Mouse (Mus musculus): ENCODE data around the gene Fubp1. TPM values are rescaled to one million over a fixed set of nuclear protein-coding genes. Genes with fewer than 3 reads are reported as not detected.
A peak's percentile ranks its signal among the peaks of the same experiment; 100 is the strongest.
"Not testable (repeated sequence)": the region's sequence is repeated elsewhere in the genome, so short reads cannot be mapped to it uniquely, and the experiment has no call there.

Gene Fubp1
- polyA plus RNA-seq, 1 experiment, result 53.4 TPM

DNA sequence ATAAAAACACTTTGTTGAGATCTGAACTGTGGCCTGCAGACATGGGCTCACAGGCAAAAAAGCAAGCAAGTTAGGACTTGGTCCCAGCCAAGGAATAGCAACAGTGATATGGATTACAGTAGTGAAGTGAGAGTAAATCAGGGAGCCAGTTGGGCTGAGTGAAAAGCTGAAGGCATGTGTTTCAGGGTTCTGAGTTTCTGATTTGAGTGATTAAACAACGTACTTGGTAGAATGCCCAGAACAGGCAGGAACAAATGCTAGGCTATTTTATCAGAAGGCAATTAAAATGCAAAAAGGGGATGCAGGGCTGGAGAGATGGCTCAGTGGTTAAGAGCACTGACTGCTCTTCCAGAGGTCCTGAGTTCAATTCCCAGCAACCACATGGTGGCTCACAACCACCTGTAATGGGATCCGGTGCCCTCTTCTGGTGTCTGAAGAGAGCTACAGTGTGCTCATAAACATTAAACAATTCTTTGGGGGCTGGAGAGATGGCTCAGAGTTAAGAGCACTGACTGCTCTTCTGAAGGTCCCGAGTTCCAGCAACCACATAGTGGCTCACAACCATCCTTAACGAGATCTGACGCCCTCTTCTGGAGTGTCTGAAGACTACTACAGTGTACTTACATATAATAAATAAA, 35.2 kb downstream of the Fubp1 start:
- TF ChIP-seq MAX (IDR thresholded peaks at IDR 0.05) (no peak), USF1 (IDR thresholded peaks at IDR 0.05; ENCODE audit: low read depth) (no peak), MYOD1 (IDR thresholded peaks at IDR 0.05; ENCODE audit: control insufficient read depth, insufficient read length, low read depth) (no peak), CTCF (IDR thresholded peaks at IDR 0.05; ENCODE audit: control insufficient read depth, insufficient read depth, insufficient read length) (no peak), FOSL1 (IDR thresholded peaks at IDR 0.05; ENCODE audit: insufficient read depth, low read length, poor library complexity, severe bottlenecking) (no peak), CEBPB (IDR thresholded peaks at IDR 0.05; ENCODE audit: low read depth) (no peak)
- Histone ChIP-seq H3K36me3 (ENCODE audit: control insufficient read depth, insufficient read depth) (peaks cover 37% of the 10 kb centered on the region), H3K27me3 (ENCODE audit: control insufficient read depth, insufficient read depth, insufficient read length) (no peaks in the 10 kb centered on the region), H3K79me3 (ENCODE audit: low read depth) (no peaks in the 10 kb centered on the region), H3K79me2 (ENCODE audit: control insufficient read depth, insufficient read depth) (no peaks in the 10 kb centered on the region), H3ac (ENCODE audit: control insufficient read depth, insufficient read length, low read depth) (no peak overlapping the region), H3K4me3 (ENCODE audit: insufficient read depth, poor library complexity, severe bottlenecking) (no peak overlapping the region)

DNA sequence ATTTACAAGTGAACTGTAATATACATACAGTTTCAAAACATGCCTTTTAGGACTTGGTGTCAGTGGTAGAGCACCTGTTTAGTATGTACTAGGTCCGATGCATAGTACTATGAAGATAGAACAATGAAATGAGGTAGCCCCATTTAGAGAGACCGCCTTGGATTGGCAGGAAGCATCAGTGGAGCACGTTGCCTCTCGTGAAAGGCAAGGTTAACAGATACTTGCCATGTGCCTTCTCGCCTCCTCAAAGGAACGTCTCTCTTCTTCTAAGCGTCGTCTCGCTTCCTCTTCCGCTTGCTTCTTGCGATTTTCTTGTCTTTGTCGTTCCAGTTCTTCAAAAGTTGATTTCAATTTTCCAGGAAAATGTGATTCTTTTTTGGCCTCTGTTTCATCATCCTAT, 37.5 kb downstream of the Fubp1 start:
- Histone ChIP-seq H3ac (ENCODE audit: control insufficient read depth, insufficient read length, low read depth) (no peak overlapping the region), H3K27me3 (ENCODE audit: control insufficient read depth, insufficient read depth, insufficient read length) (no peaks in the 10 kb centered on the region), H3K79me3 (ENCODE audit: low read depth) (no peaks in the 10 kb centered on the region), H3K79me2 (ENCODE audit: control insufficient read depth, insufficient read depth) (no peaks in the 10 kb centered on the region), H3K36me3 (ENCODE audit: control insufficient read depth, insufficient read depth) (peaks cover 39% of the 10 kb centered on the region), H3K4me3 (ENCODE audit: insufficient read depth, poor library complexity, severe bottlenecking) (no peak overlapping the region)
- no peak for TF ChIP-seq FOSL1 (IDR thresholded peaks at IDR 0.05; ENCODE audit: insufficient read depth, low read length, poor library complexity, severe bottlenecking)
- TF ChIP-seq USF1 (IDR thresholded peaks at IDR 0.05; ENCODE audit: low read depth), result no peak
- no peak for TF ChIP-seq MYOG (IDR thresholded peaks at IDR 0.05; ENCODE audit: control insufficient read depth, extremely low read depth, insufficient read length)
- no peak for TF ChIP-seq CTCF (IDR thresholded peaks at IDR 0.05; ENCODE audit: control insufficient read depth, insufficient read depth, insufficient read length)
- TF ChIP-seq CEBPB (IDR thresholded peaks at IDR 0.05; ENCODE audit: low read depth), result no peak
- no peak for TF ChIP-seq MYOD1 (IDR thresholded peaks at IDR 0.05; ENCODE audit: control insufficient read depth, insufficient read length, low read depth)
- TF ChIP-seq MAX (IDR thresholded peaks at IDR 0.05), result no peak

DNA sequence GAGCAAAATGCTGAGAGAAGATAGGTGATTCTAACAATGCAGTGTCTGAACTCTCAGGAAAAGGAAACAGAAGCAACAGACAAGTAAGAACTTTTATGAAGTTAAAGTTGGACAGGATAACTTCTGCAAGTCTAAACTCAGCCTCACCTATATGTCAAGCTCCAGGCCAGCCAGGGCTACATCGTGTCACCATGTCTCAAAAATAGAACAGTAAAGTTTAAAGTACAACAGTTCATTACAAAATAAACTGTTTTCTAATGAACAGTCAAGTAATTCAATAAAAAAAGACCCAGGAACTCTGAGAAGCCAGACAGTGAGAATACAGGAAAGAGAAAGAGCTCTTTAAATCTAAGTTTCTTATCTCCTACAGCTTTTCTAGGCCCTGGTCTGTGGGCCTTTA, 40.3 kb downstream of the Fubp1 start:
- H3K4me3 ChIP-seq (ENCODE audit: insufficient read depth, poor library complexity, severe bottlenecking), result no peak overlapping the region
- no peak for TF ChIP-seq MAX (IDR thresholded peaks at IDR 0.05)
- TF ChIP-seq USF1 (IDR thresholded peaks at IDR 0.05; ENCODE audit: low read depth), result no peak
- no peak for TF ChIP-seq MYOG (IDR thresholded peaks at IDR 0.05; ENCODE audit: control insufficient read depth, extremely low read depth, insufficient read length)
- no peak for TF ChIP-seq CEBPB (IDR thresholded peaks at IDR 0.05; ENCODE audit: low read depth)
- no peak for TF ChIP-seq CTCF (IDR thresholded peaks at IDR 0.05; ENCODE audit: control insufficient read depth, insufficient read depth, insufficient read length)
- no peak for TF ChIP-seq MYOD1 (IDR thresholded peaks at IDR 0.05; ENCODE audit: control insufficient read depth, insufficient read length, low read depth)
- TF ChIP-seq FOSL1 (IDR thresholded peaks at IDR 0.05; ENCODE audit: insufficient read depth, low read length, poor library complexity, severe bottlenecking), result no peak
- H3K79me3 ChIP-seq (ENCODE audit: low read depth), result no peaks in the 10 kb centered on the region
- H3K79me2 ChIP-seq (ENCODE audit: control insufficient read depth, insufficient read depth), result no peaks in the 10 kb centered on the region
- H3ac ChIP-seq (ENCODE audit: control insufficient read depth, insufficient read length, low read depth), result no peak overlapping the region
- peaks cover 46% of the 10 kb centered on the region for H3K36me3 ChIP-seq (ENCODE audit: control insufficient read depth, insufficient read depth)
- H3K27me3 ChIP-seq (ENCODE audit: control insufficient read depth, insufficient read depth, insufficient read length), result no peaks in the 10 kb centered on the region

DNA sequence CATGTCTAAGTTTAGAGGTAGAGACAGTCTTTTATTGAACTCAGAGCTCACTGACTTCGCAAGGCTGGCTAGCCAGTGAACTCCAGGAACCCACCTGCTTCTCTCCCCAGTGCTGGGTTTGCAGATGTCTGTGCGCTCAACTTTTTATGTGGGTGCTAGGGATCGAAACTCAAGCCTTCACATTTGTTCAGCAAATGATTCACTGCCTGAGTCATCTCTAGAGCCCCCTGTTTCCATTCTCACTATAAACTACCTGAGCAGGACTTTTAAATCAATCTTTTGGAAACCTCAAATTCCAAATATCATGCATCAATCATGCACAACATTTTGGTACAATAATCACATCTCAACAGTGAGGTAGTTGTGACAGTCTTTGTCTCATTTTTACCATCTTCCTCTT, 47.3 kb downstream of the Fubp1 start:
- H3K36me3 ChIP-seq (ENCODE audit: control insufficient read depth, insufficient read depth), result peaks cover 21% of the 10 kb centered on the region
- H3K79me3 ChIP-seq (ENCODE audit: low read depth), result peaks cover 16% of the 10 kb centered on the region
- no peaks in the 10 kb centered on the region for H3K27me3 ChIP-seq (ENCODE audit: control insufficient read depth, insufficient read depth, insufficient read length)
- H3K79me2 ChIP-seq (ENCODE audit: control insufficient read depth, insufficient read depth), result peaks cover 27% of the 10 kb centered on the region
- H3ac ChIP-seq (ENCODE audit: control insufficient read depth, insufficient read length, low read depth), result no peak overlapping the region
- TF ChIP-seq FOSL1 (IDR thresholded peaks at IDR 0.05; ENCODE audit: insufficient read depth, low read length, poor library complexity, severe bottlenecking) (no peak), MYOD1 (IDR thresholded peaks at IDR 0.05; ENCODE audit: control insufficient read depth, insufficient read length, low read depth) (no peak), MYOG (IDR thresholded peaks at IDR 0.05; ENCODE audit: control insufficient read depth, extremely low read depth, insufficient read length) (no peak), MAX (IDR thresholded peaks at IDR 0.05) (no peak), CEBPB (IDR thresholded peaks at IDR 0.05; ENCODE audit: low read depth) (no peak), CTCF (IDR thresholded peaks at IDR 0.05; ENCODE audit: control insufficient read depth, insufficient read depth, insufficient read length) (no peak), USF1 (IDR thresholded peaks at IDR 0.05; ENCODE audit: low read depth) (no peak)
- H3K4me3 ChIP-seq (ENCODE audit: insufficient read depth, poor library complexity, severe bottlenecking), result no peak overlapping the region

DNA sequence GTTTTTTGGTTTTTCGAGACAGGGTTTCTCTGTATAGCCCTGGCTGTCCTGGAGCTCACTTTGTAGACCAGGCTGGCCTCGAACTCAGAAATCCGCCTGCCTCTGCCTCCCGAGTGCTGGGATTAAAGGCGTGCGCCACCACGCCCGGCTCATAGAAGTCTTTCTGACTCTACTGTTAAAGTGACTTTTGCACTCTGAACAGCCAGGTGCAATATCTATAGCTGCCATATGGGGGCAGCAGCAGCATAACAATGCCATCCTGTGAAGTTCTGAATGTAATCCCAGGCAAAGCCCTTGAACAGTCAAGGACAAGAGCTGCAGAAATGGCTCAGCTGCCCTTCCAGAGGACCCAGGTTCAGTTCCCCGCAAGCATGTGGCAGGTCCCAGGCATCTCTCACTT, 49.2 kb downstream of the Fubp1 start:
- H3ac ChIP-seq (ENCODE audit: control insufficient read depth, insufficient read length, low read depth); H3K36me3 ChIP-seq (ENCODE audit: control insufficient read depth, insufficient read depth); H3K27me3 ChIP-seq (ENCODE audit: control insufficient read depth, insufficient read depth, insufficient read length); H3K4me3 ChIP-seq (ENCODE audit: insufficient read depth, poor library complexity, severe bottlenecking): not testable (repeated sequence)
- peaks cover 16% of the 10 kb centered on the region for H3K79me3 ChIP-seq (ENCODE audit: low read depth)
- TF ChIP-seq CTCF (IDR thresholded peaks at IDR 0.05; ENCODE audit: control insufficient read depth, insufficient read depth, insufficient read length), result peak; percentile 66
- peaks cover 46% of the 10 kb centered on the region for H3K79me2 ChIP-seq (ENCODE audit: control insufficient read depth, insufficient read depth)

DNA sequence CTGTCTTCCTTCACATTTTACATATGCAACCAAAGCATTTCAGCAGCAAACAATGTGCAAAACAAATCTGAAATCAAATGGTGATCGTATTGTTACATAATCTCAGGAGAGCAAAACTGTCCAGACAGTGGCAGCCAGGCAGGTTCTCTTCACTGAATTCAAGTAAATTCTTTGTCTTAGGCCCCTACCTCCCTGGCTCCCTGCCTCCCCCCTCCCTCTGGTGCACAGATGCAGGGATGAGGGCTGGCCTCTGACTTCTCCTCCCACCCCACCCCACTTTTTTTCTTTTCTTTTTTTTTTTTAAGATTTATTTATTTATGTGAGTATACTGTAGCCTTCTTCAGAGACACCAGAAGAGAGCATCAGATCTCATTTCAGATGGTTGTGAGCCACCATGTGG, 50.1 kb downstream of the Fubp1 start:
- H3K4me3 ChIP-seq (ENCODE audit: insufficient read depth, poor library complexity, severe bottlenecking), result no peak overlapping the region
- no peaks in the 10 kb centered on the region for H3K27me3 ChIP-seq (ENCODE audit: control insufficient read depth, insufficient read depth, insufficient read length)
- H3ac ChIP-seq (ENCODE audit: control insufficient read depth, insufficient read length, low read depth), result no peak overlapping the region
- H3K79me2 ChIP-seq (ENCODE audit: control insufficient read depth, insufficient read depth), result peaks cover 55% of the 10 kb centered on the region
- peaks cover 20% of the 10 kb centered on the region for H3K79me3 ChIP-seq (ENCODE audit: low read depth)
- TF ChIP-seq CTCF (IDR thresholded peaks at IDR 0.05; ENCODE audit: control insufficient read depth, insufficient read depth, insufficient read length), result no peak
- TF ChIP-seq MAX (IDR thresholded peaks at IDR 0.05), result no peak
- no peak for TF ChIP-seq FOSL1 (IDR thresholded peaks at IDR 0.05; ENCODE audit: insufficient read depth, low read length, poor library complexity, severe bottlenecking)
- TF ChIP-seq MYOD1 (IDR thresholded peaks at IDR 0.05; ENCODE audit: control insufficient read depth, insufficient read length, low read depth), result no peak
- TF ChIP-seq MYOG (IDR thresholded peaks at IDR 0.05; ENCODE audit: control insufficient read depth, extremely low read depth, insufficient read length), result no peak
- TF ChIP-seq USF1 (IDR thresholded peaks at IDR 0.05; ENCODE audit: low read depth), result no peak
- no peak for TF ChIP-seq CEBPB (IDR thresholded peaks at IDR 0.05; ENCODE audit: low read depth)
- H3K36me3 ChIP-seq (ENCODE audit: control insufficient read depth, insufficient read depth), result peaks cover 3% of the 10 kb centered on the region

Data from C2C12 (cell line).